ENCODE assay signal across 13 mouse cellular contexts in genomic region chr14:57417187-57417586, GRCm38 (mm10).
"Had no signal": no experiment of that assay in that cellular context is flagged by ENCODE, and none has a peak within 500 bp of the region (broad histone marks: within the 10 kb centered on the region; RNA-seq: fewer than 3 reads in every experiment).

No protein-coding gene starts in this region.

- H3K4me2 ChIP-seq: intestine, embryonic 15.5 days; kidney, embryonic 15.5 days; limb, embryonic 13.5 days; lung, embryonic 15.5 days; midbrain, embryonic 15.5 days; neural tube, embryonic 12.5 days had no signal

- H3K9ac ChIP-seq: intestine, embryonic 15.5 days; kidney, embryonic 15.5 days; limb, embryonic 13.5 days; liver, embryonic 14.5 days; lung, embryonic 15.5 days; midbrain, embryonic 15.5 days; neural tube, embryonic 12.5 days had no signal

- H3K27me3 ChIP-seq: intestine, embryonic 15.5 days; lung, embryonic 15.5 days; midbrain, embryonic 15.5 days; neural tube, embryonic 12.5 days had no signal

- H3K4me1 ChIP-seq: intestine, embryonic 15.5 days; kidney, embryonic 15.5 days; lung, embryonic 15.5 days; midbrain, embryonic 15.5 days; neural tube, embryonic 12.5 days had no signal

- ATAC-seq: intestine, embryonic 15.5 days; midbrain, embryonic 15.5 days had no signal

- H3K27ac ChIP-seq: intestine, embryonic 15.5 days; kidney, embryonic 15.5 days; limb, embryonic 13.5 days; liver, embryonic 14.5 days; lung, embryonic 15.5 days; midbrain, embryonic 10.5 days; midbrain, embryonic 15.5 days; neural tube, embryonic 12.5 days had no signal

- H3K36me3 ChIP-seq: intestine, embryonic 15.5 days; kidney, embryonic 15.5 days; limb, embryonic 13.5 days; lung, embryonic 15.5 days; midbrain, embryonic 10.5 days; midbrain, embryonic 15.5 days; neural tube, embryonic 12.5 days had no signal

- DNase-seq: kidney, adult 2 months; kidney, postnatal 14 days; left cerebral cortex, postnatal 4 days; retina, postnatal 1 day; right cerebral cortex, postnatal 14 days had no signal

- H3K4me3 ChIP-seq: intestine, embryonic 15.5 days; kidney, embryonic 15.5 days; limb, embryonic 13.5 days; lung, embryonic 15.5 days; midbrain, embryonic 10.5 days; midbrain, embryonic 15.5 days; neural tube, embryonic 12.5 days had no signal

- H3K9me3 ChIP-seq: intestine, embryonic 15.5 days; kidney, embryonic 15.5 days; limb, embryonic 13.5 days; lung, embryonic 15.5 days; midbrain, embryonic 10.5 days; midbrain, embryonic 15.5 days; neural tube, embryonic 12.5 days had no signal
